Mouse (Mus musculus) midbrain, embryonic 16.5 days (tissue): ENCODE measurements at regions not wholly inside any gene's neighbourhood (a gene's known extent, or its start where the extent isn't known, plus 50 kb on each side); places are given as distances from the start of the nearest gene placed in this dataset.

ENCODE experiments used
- ATAC-seq: fragments of 200-750 bp; cut with Nextera tagmentation; 2 replicates; pipeline ENCODE4 v1.8.0; 2017; ENCODE audit warnings: moderate TSS enrichment
- H3K27ac ChIP-seq: fragments of 300-500 bp; sonication (generic); 2 replicates; pipeline ENCODE4 v1.5.1; 2014; ENCODE audit warnings: mild to moderate bottlenecking, low read length, mixed read lengths
- H3K27me3 ChIP-seq: fragments of 300-500 bp; sonication (generic); 2 replicates; pipeline ENCODE4 v1.6.1; 2014; ENCODE audit warnings: low read depth, low read length, mixed read lengths; ENCODE audit not compliant: control insufficient read depth, insufficient read depth
- H3K36me3 ChIP-seq: fragments of 300-500 bp; sonication (generic); 2 replicates; pipeline ENCODE4 v1.6.1; 2014; ENCODE audit warnings: mild to moderate bottlenecking, low read length, moderate library complexity, mixed read lengths; ENCODE audit not compliant: control insufficient read depth, insufficient read depth
- H3K4me1 ChIP-seq: fragments of 300-500 bp; sonication (generic); 2 replicates; pipeline ENCODE4 v1.6.1; 2014; ENCODE audit warnings: mild to moderate bottlenecking, low read length, mixed read lengths; ENCODE audit not compliant: control insufficient read depth, insufficient read depth
- H3K4me2 ChIP-seq: fragments of 300-500 bp; sonication (generic); 2 replicates; pipeline ENCODE4 v1.6.1; 2014; ENCODE audit warnings: mild to moderate bottlenecking, low read length, mixed read lengths
- H3K4me3 ChIP-seq: fragments of 300-500 bp; sonication (generic); 2 replicates; pipeline ENCODE4 v1.5.1; 2014; ENCODE audit warnings: low read depth, mild to moderate bottlenecking, low read length, moderate library complexity, mixed read lengths
- H3K9ac ChIP-seq: fragments of 300-500 bp; sonication (generic); 2 replicates; pipeline ENCODE4 v1.6.1; 2014; ENCODE audit warnings: low read depth, low read length, mixed read lengths
- H3K9me3 ChIP-seq: fragments of 300-500 bp; sonication (generic); replicated peaks from 2 replicates; pipeline ENCODE4 v1.6.1; 2014; ENCODE audit warnings: mild to moderate bottlenecking, low read length, mixed read lengths; ENCODE audit not compliant: control insufficient read depth, poor library complexity, severe bottlenecking
- WGBS: fragments of 180-500 bp; shearing (Covaris S2); extraction: QIAGEN DNeasy Blood & Tissue Kit; methylation state at CpG from one replicate; pipeline ENCODE4 v1.1.7; 2014; 5-methylcytosine and 5-hydroxymethylcytosine counted together

- H3K4me3 ChIP-seq, result no peak overlapping the region
- H3K27ac ChIP-seq, result no peak overlapping the region
- no peak overlapping the region for H3K9ac ChIP-seq
- peaks cover 34% of the 10 kb centered on the region for H3K4me1 ChIP-seq
- ATAC-seq, result no peak
- whole genome bisulfite sequencing, result 27% methylated on average over 3 of the region's 3 CpGs
- H3K27me3 ChIP-seq, result no peaks in the 10 kb centered on the region
- no peak overlapping the region for H3K4me2 ChIP-seq
- H3K9me3 ChIP-seq, result no peaks in the 10 kb centered on the region
- H3K36me3 ChIP-seq, result no peaks in the 10 kb centered on the region
Measured at GRCm38 (mm10) chr11:31755858-31756257, 84.2 kb upstream of the Bod1 start.

GRCm38 (mm10) chr11:31756355-31757145 lies 84.9 kb upstream of the Bod1 start:
- no peaks in the 10 kb centered on the region for H3K27me3 ChIP-seq
- peaks cover 35% of the 10 kb centered on the region for H3K4me1 ChIP-seq
- WGBS, result 84% methylated on average over 10 of the region's 10 CpGs
- no peaks in the 10 kb centered on the region for H3K9me3 ChIP-seq
- no peak overlapping the region for H3K9ac ChIP-seq
- no peak for ATAC-seq
- H3K4me2 ChIP-seq, result no peak overlapping the region
- no peak overlapping the region for H3K27ac ChIP-seq
- no peaks in the 10 kb centered on the region for H3K36me3 ChIP-seq
- no peak overlapping the region for H3K4me3 ChIP-seq

- H3K9me3 ChIP-seq, result no peaks in the 10 kb centered on the region
- peak; percentile 66 for ATAC-seq
- peak overlapping the region; percentile 74 for H3K27ac ChIP-seq
- peaks cover 15% of the 10 kb centered on the region for H3K4me1 ChIP-seq
- H3K4me2 ChIP-seq, result no peak overlapping the region
- no peak overlapping the region for H3K4me3 ChIP-seq
- no peak overlapping the region; the same call in 1 of the 2 replicates for H3K9ac ChIP-seq
- no peaks in the 10 kb centered on the region for H3K36me3 ChIP-seq
- H3K27me3 ChIP-seq, result no peaks in the 10 kb centered on the region
- 21% methylated on average over 9 of the region's 9 CpGs for WGBS
Measured at GRCm38 (mm10) chr11:31759868-31760765, 88.4 kb upstream of the Bod1 start.

GRCm38 (mm10) chr11:31763856-31764255 lies 92.2 kb upstream of the Bod1 start:
- Histone ChIP-seq H3K9me3 (no peaks in the 10 kb centered on the region), H3K36me3 (no peaks in the 10 kb centered on the region), H3K4me1 (peaks cover 15% of the 10 kb centered on the region), H3K27ac (no peak overlapping the region), H3K4me3 (no peak overlapping the region), H3K4me2 (no peak overlapping the region), H3K9ac (no peak overlapping the region), H3K27me3 (no peaks in the 10 kb centered on the region)
- WGBS, result 85% methylated on average over 3 of the region's 3 CpGs
- no peak for ATAC-seq

- 90% methylated on average over 5 of the region's 5 CpGs for WGBS
- no peak for ATAC-seq
- no peak overlapping the region for H3K4me2 ChIP-seq
Measured at GRCm38 (mm10) chr11:31766296-31766695, 94.6 kb upstream of the Bod1 start.

GRCm38 (mm10) chr11:31767727-31768495 lies 96.2 kb upstream of the Bod1 start:
- no peaks in the 10 kb centered on the region for H3K36me3 ChIP-seq
- peak; percentile 59 for ATAC-seq
- no peaks in the 10 kb centered on the region for H3K9me3 ChIP-seq
- H3K27ac ChIP-seq, result 0 out of 2 replicates have a peak overlapping the region, but pooled peaks have one; percentile 15
- 27% methylated on average over 10 of the region's 10 CpGs for WGBS
- peaks cover 12% of the 10 kb centered on the region; the same call in 1 of the 2 replicates for H3K4me1 ChIP-seq
- H3K27me3 ChIP-seq, result no peaks in the 10 kb centered on the region
- H3K4me2 ChIP-seq, result no peak overlapping the region
- H3K4me3 ChIP-seq, result no peak overlapping the region
- H3K9ac ChIP-seq, result no peak overlapping the region

More at GRCm38 (mm10) chr11:31766296-31766695, 94.6 kb upstream of the Bod1 start:
- no peaks in the 10 kb centered on the region for H3K27me3 ChIP-seq
- no peaks in the 10 kb centered on the region for H3K9me3 ChIP-seq
- H3K27ac ChIP-seq, result no peak overlapping the region
- H3K4me1 ChIP-seq, result peaks cover 10% of the 10 kb centered on the region; the same call in 1 of the 2 replicates
- H3K9ac ChIP-seq, result no peak overlapping the region
- no peaks in the 10 kb centered on the region for H3K36me3 ChIP-seq
- H3K4me3 ChIP-seq, result no peak overlapping the region

GRCm38 (mm10) chr11:31769804-31770654 lies 98.3 kb upstream of the Bod1 start:
- H3K36me3 ChIP-seq, result no peaks in the 10 kb centered on the region
- WGBS, result 83% methylated on average over 4 of the region's 4 CpGs
- H3K9me3 ChIP-seq, result no peaks in the 10 kb centered on the region
- peak; percentile 56; the same call in 1 of the 2 replicates for ATAC-seq
- H3K27me3 ChIP-seq, result no peaks in the 10 kb centered on the region
- H3K4me3 ChIP-seq, result no peak overlapping the region
- peaks cover 12% of the 10 kb centered on the region; the same call in 1 of the 2 replicates for H3K4me1 ChIP-seq
- 0 out of 2 replicates have a peak overlapping the region, but pooled peaks have one; percentile 12 for H3K9ac ChIP-seq
- H3K4me2 ChIP-seq, result no peak overlapping the region
- peak overlapping the region; percentile 79 for H3K27ac ChIP-seq

GRCm38 (mm10) chr11:31770881-31771280 lies 99.2 kb upstream of the Bod1 start:
- Histone ChIP-seq H3K4me2 (no peak overlapping the region), H3K4me1 (peaks cover 12% of the 10 kb centered on the region; the same call in 1 of the 2 replicates), H3K36me3 (no peaks in the 10 kb centered on the region), H3K9me3 (no peaks in the 10 kb centered on the region), H3K4me3 (no peak overlapping the region), H3K27ac (peak overlapping the region; percentile 79), H3K27me3 (no peaks in the 10 kb centered on the region), H3K9ac (0 out of 2 replicates have a peak overlapping the region, but pooled peaks have one; percentile 12)
- ATAC-seq, result peak; percentile 81
- 33% methylated on average over 7 of the region's 7 CpGs for WGBS
